Mouse (Mus musculus): ENCODE results near the gene Zbtb38.

DNA sequence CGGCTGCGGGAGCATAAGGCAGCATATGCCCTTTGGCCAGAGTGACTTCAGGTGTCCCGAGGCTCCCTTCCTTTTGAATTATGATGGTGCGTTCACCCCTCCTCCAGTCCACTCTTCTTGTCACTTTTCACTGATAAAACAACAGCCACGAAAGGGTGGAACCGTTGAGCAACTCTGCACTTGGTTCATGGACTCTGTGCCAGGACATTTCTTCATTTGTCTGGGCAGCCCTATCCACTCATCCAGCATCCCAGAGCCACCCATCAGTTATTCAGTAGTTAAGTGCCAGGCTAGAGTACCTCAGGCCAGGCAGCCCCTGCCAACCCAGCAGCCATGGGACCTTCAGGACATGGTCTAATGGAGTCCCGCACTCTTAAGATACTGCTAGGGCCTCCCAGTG, 114.1 kb downstream of the Zbtb38 start:
- TF ChIP-seq CTCF (conservative IDR thresholded peaks at IDR 0.05; ENCODE audit: low read length) (no peak), POU5F1 (IDR thresholded peaks at IDR 0.05; ENCODE audit: borderline replicate concordance, low read length) (no peak), NANOG (IDR thresholded peaks at IDR 0.05; ENCODE audit: borderline replicate concordance, low read length) (no peak)

All from E14TG2a.4 (cell line).